Mouse (Mus musculus) erythroid progenitor cell, adult 5-6 weeks (primary cell): Measurements from ENCODE around the gene Lrig2. TPM values are rescaled to one million over a fixed set of nuclear protein-coding genes. Genes with fewer than 3 reads are reported as not detected.

Experiments
- total RNA-seq, 2 experiments: library from RNA; stranded (forward) in 1 of 2; stranded (reverse) in 1 of 2; fragments of 150-400 nt in 1 of 2; fragments of 186-747, 209-891 nt in 1 of 2; gene quantifications; 2 replicates each; pipeline versions ENCODE4 v1.2.3 to v1.2.4; 2015 to 2017; ENCODE audit warnings: low replicate concordance in 2 of 2

Gene Lrig2
- total RNA-seq, 2 experiments from 2014 or later = 12.2 to 23.6 TPM

Other genes with a start within 250 kb of the Lrig2 start
- 334 and 364 TPM in 2 replicates for gene Slc16a1, start 126.8 kb upstream of the Lrig2 start, total RNA-seq (2015; ENCODE audit: low replicate concordance)
- 431 and 500 TPM in 2 replicates for gene Slc16a1, start 126.8 kb upstream of the Lrig2 start, total RNA-seq (2017; ENCODE audit: low replicate concordance)